ENCODE assay signal across 1 mouse cellular context in genomic region chr15:78256602-78257259, GRCm38 (mm10).
A peak's percentile ranks its signal among the peaks of the same experiment; 100 is the strongest.
TF ChIP-seq lines count a peak whose summit lies in the region.

No protein-coding gene starts in this region.

TF ChIP-seq in CH12.LX, 34 proteins besides CTCF, POLR2A, EP300 and RAD21:
- peak; percentile 98 for TF ChIP-seq MXI1 (IDR thresholded peaks at IDR 0.05; ENCODE audit: low read depth, low read length)
